Mouse (Mus musculus): ENCODE measurements around the gene Rubcn.

The Rubcn gene

DNA sequence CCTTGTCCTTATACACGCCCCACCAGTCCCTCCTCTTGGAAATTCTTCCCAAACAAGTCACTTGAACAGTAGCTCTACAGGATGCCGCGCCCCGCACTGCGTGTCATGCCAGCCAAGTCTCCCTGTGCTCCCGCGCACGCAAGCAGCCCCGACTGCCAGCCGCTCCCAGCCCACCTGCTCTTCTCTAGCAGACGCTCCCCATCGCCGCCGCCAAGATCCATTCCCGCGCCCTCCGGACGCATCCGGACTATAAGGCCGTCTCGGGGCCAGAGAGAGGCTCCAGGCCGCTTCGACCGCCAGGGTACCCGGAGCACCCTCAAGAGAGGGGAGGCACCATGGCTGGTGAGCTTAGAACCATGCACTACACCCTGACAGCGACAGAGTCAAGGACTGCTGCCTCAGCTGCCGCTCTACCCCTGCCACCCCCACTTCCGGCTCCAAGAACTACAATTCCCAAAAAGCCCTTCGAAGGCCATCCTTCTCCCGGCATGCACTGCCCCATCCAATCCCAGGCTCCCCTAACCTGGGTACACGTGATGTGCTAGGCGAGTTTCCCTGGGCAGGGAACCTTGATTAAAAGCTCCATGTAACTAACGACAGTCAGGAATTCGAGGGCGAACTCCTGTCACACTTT lies 9.5 kb downstream of the Rubcn start:
- DNase-seq: peak; percentile 88 to 95

DNA sequence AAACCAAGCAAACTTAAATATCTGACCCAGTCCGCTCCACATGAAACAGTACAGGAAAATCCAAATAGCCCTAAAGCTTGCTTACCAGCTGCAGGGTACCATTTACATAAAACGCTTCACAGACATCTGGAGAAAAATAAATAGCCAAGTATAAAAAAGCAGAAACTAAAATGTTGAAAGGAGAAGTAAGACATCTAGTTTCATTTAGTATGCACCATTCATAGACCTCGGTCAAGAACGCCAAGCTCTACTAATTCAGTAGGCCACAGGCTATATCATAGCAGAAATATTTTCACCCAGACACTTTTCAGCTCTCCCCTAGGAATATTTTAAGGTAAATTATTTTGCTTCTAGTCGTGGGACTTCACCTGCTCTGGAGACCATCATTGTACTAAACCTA lies 10.9 kb downstream of the Rubcn start:
- no peak for DNase-seq

DNA sequence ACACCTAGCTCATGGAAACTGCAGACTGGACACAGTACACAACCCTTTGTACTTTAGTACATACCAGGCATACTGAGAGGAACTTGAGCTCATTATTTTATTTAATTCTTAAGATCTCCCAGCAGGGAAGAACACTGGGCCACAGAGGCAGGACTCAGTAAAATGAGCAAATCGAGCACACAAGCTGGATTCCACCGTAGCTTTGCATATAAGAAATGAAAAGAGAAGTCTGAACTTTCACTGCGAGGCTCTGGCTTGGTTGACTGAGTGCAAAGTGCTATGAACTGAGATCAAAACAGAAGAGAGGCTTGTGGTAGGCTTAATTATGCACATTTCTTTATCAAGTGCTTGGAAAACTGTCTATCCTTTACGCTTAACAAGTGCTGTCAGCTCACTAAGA lies 12.2 kb downstream of the Rubcn start:
- DNase-seq: no peak

DNA sequence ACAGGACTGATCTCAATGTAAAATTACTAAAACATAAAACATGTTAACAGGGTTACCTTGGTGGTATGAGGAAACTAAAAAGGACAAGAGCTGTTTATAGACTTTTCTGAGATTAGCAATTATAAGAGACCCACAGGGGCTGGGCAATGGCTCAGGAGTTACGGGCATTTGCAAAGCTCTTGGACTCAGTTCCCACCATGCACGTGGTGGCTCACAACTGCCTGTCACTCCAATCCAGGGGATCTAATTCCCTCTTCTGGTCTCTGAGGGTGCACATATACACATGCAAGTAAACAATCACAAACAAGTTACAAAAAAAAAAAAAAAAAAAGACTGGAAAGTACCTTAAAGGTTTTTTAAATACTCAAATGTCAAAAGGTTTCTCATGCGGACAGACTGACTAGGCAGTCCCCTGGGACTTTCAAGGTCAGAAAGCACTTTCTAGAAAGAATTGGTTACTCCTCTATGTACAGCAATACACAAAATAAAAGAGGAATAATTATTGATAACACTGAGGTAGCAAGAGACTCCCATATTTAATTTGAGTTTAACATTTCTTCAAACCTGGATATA lies 15.7 kb downstream of the Rubcn start:
- DNase-seq: no peak

DNA sequence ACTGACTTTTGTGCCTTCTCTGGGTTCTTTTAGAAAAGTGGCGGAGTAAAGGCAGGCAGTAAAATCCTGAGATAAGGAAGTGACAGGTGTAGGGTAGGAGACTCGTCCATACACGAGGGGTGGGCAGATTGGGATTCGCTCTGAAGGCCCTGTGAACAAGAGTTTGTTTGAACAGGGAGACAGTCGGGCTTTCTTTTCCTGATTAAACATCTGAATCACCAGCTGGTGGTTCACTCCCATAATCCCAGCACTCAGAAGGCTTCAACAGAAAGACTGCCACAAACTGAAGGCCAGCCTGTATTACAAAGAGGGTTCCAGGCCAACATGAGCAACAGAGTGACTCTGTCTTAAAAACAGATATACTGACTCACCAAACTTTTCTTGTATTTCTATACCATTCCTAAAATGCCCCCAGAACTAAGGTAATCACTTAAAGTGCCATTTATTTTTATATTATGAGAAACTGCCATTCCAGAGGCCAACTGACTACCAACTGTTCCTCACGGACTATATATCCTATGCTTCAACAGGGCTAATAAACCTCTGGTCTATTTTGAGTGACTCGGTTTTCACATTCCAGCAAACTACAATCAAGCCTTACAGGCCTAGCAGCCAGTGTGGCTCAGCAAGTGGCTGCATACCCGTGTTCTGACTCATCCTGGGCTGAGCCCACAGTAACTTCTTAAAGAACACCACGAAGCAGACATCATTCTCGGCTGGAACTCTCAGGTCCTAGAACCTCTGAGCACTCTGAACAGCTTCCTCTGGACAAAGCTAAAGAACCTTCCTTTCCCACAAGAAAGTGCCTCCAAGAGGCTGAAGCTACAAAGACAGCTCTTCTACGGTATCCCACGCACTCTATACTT lies 18.6 kb downstream of the Rubcn start:
- DNase-seq: no peak

DNA sequence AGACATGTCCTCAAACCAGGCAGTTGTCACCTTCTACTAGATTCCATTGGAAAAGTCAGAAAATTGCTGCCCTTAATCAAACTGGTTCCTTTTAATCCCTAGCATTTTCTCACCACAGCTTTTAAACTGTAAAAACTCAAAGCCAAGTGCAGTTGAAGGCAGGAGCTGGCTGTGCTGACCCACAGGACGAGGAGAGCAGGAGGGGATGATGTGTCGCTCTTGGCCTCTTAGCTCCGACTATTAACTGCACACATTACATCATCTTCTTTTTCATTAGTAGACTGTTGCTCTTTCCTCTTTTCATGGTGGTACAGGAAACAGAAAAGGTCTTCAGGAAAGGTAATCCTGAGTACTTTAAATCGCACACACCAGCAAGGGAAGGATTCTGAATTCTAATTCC lies 19.2 kb downstream of the Rubcn start:
- DNase-seq: no peak

DNA sequence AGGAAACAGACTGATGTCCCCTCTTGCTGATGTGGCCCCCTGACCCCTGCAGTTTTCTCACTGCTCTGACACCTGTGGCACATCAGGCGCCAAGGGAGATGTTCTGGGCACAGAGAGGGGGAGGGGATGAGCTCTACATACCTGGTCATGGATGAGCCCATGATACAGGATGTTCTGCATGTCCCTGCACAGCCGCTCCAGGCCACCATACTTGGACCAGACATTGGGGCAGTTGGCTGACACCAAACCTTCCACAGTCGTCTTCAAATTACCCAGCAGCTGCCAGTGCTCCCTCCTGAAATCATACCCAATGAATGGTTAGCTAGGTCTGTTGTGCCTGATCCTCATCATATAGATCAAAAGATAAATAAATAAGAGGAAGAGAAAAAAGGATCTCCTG lies 20.8 kb downstream of the Rubcn start:
- DNase-seq: no peak

DNA sequence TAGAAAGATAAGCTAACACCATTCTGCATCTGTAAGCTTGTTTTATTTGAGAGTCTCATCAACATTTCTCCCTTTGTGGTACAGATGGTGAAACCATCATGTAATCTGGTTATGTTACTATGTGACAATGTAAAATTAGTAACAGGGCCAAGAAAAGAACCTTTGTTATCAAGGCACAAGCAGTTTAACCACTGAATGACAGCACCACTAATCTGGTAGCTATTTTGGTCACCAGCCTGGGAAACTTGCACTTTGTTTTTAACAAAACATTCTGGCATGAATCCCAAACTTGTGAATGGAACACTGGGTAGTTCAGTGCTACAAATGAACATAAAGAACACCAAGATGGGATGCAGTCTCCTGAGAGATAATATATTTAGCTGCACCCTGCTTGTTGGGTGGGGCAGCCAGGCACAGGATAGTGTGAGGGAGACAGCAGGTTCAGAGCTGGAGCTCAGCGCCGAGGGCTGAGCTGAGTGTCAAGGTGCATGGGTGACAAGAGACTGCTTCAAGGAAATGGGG lies 23.5 kb downstream of the Rubcn start:
- DNase-seq: no peak

DNA sequence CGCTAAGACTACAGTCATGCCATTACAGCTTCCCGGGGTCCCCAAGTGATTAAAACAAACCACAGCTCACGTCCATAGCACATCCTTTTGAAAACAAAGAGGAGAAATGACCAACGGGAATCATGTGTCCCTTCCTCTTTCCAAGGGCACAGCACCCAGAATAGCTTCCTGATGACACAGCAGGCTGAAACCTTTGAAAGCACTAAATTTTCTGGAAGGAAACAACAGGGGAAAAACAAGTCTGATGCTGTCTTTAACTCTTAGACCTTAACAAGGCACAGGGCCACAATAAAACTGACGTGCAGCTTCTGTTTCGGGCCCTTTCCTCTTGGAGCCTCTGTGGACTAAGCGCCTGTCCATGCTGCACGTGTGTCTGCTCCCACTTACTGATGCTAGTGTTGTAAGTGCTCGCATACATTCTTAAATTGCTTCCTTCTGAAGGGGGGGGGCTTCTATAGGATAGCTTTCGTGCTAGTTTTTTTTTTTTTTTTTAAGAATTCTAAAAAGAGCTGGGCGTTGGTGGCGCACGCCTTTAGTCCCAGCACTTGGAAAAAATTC lies 24.0 kb downstream of the Rubcn start:
- no peak for DNase-seq

DNA sequence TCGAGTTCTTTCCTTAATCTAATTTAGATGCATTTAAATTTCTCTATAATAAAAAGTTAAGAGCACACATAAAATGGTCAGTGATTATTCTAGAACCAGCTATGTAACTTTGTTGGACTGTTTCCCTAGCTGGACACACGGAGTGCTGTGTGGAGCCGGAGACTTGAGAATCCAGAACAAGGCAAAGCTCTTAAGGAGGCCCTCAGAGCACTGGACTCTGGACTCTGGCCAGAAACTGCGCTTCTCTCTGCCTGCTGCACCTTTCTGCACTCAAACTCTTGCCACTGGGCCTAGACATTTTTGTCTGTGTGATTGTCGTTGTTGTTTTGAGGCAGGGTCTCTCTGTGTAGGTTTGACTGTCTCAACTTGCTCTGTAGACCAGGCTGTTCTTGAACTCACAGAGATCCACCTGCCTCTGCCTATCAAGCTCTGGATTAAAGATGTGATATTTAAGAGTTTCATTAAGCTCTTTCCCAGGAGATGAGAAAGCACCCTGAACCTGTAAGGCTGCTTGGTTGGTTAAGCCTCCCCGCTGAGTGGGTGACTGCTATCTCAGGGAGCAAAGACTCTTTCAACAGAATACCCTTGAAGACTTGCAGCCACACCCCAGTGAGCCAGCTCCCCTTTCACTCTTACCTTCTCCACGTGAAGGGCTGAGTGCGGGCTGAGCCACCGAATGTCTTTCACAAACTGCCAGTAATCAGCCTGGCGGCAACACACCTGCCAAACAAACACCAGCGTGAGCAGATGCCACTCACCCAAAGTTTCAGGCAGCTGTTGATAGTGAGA lies 28.3 kb downstream of the Rubcn start:
- DNase-seq: no peak

DNA sequence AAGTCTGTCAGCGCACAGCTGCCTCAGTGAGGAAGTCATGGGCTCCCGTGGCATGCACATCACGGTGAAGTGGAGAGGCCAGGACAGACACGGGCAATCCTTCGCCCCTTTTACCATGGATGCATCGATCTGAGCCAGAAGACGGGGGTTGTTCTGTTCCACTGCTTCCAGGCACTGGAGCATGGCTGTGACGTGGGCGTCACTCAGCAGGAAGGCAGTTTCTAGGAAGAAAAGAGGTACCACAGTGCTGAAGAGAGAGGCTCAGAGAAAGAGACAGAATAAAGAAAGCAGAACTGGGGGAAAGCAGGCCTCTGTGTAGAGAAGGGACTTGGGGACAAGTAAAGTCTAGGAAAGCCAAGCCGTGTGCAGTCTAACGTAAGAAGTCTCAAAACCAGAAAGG lies 30.5 kb downstream of the Rubcn start:
- no peak for DNase-seq

DNA sequence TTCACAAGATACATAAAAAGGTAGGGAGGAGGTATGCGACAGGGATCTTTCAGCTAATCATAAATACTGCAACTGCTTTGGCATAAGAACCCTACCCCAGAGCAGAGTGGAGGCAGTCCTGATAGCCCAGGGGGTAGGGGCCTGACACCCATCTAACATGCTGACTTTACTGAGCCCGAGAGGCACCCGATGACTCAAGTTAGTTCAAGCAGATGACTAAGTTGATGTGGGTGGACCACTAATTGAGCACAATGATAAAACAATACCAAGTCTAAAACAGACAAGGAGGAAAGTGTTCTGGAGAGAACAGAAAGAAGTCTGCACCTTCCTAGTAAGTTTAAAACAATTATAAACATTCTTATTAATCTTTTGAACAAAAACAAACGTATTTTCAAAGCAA lies 46.1 kb downstream of the Rubcn start:
- no peak for DNase-seq

DNA sequence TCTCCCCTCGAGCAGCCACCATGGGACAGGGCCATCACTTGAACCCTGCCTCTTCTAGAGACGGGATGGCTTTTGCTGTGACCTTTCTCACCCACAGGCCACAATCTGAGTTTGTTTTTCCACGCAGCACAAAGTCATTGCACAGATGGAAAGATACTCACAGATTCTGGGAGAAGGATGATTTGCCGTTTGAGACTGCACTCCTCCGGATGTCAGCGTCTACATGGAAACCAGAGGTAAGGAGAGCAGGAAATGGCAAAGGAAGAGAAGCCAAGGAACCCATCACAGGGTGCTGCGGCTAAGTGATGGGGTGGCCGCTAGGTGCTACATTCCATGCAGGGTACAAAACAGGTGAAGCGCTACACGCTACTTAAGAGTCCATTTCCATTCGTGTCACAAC lies 48.5 kb downstream of the Rubcn start:
- DNase-seq: no peak

DNA sequence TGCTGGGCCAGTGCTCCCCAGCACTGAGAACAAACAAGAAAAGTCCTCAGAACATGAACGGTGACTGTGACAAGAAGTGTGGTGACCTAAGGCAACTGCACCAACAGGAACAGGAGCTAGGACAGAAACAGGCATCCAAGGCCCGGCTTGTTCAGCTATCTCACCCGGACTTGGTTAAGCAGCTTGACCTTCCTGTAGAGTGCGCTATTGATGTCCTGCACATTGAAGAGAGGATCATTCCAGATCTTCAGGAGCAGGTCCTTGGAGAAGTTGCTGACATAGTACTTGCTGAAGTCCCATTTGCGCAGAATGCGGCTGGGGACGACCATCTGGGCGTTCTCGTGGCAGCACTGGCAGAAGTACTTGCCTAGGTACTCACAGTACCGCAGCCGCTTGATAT lies 51.0 kb downstream of the Rubcn start:
- no peak for DNase-seq

DNA sequence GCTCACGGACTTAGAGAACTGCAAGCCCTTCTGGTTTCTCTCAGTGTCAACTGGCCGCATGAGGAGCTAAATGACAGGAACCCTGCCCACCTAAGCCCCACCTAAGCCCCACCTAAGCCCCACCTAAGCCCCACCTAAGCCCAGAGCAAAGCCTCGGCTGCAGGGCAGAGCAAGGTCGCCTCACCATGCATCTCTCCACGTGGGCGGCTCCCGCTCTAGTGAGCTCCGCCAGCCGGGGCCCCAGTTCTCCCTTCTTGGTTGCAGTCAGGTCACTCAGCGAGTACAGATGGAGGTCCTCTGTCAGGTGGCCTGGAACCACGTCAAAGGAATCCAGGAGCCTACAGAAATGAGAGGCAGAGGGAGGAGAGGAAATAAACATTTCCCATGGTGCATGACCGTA lies 52.2 kb downstream of the Rubcn start:
- no peak for DNase-seq

DNA sequence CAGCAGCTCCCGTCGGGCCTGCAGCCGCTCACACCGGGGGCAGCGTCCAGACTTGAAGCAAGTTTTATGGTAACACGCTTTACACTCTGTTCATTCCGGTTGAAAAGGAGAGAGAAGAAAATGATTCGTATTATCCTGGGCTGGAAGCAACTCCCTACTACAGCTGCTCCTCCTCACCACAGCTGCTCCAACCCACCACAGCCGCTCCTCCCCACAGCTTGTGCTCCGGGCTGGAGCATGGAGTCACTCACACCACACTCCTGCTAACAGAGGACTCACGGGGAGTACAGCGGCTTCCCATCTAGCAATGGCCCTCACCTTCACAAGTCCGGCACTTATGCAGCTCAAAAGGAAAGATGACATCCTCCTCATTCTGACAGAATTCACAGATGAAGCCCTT lies 53.5 kb downstream of the Rubcn start:
- DNase-seq: no peak

DNA sequence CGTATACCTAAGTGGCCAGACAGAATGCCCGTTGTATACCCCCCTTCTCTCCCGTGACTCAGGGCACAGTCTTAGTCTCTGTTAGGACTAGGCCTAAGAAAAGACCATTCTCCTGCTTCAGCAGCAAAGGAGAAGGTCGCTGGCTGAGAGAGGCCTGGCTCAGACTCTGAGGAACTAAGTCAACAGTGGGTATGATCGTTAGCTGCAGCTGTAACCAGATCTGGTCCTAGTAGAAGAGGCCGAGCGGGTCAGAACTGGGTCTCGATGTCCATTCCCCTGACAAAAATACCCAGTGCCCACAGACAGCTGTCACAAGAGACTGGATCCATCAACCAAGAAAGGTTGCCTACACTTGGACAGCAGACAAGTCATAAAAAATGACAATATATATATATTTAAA lies 54.1 kb downstream of the Rubcn start:
- DNase-seq: no peak

DNA sequence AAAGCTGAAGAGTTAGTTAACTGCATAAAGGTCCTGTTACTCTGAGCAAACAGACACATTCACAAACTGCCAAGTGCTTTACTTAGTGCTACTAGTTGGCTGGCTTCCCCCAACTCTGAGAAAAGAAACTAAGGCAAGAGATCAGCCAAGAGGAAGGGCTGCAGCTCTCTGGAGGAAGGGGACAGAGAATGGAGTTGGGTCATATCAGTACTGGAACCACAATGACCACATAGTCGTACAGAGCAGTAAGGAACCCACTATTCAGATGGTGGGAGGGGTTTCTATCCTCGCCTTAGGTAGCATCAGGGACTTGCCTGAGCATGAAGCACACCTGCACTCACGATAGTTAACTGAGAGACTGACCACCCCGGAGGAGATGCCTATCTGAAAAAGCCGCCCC lies 54.7 kb downstream of the Rubcn start:
- DNase-seq: no peak

DNA sequence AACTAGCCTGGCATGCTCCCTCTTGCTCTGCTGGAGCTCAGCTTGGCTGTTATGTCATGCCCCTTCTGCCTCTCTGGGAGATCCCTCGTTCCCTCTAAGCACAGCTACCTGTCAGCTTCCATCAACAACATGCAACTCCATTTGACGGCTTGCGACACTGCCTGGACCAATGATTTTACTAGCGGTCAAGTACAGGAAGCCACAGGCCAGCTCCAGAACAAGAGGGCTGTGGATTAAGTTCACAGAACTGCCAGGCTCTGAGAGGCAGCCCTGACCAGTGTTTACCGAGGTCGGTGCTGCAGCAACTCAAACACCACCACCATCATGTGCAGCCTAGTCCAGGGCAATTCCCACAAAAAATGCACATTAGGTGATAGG lies 55.1 kb downstream of the Rubcn start:
- no peak for DNase-seq

DNA sequence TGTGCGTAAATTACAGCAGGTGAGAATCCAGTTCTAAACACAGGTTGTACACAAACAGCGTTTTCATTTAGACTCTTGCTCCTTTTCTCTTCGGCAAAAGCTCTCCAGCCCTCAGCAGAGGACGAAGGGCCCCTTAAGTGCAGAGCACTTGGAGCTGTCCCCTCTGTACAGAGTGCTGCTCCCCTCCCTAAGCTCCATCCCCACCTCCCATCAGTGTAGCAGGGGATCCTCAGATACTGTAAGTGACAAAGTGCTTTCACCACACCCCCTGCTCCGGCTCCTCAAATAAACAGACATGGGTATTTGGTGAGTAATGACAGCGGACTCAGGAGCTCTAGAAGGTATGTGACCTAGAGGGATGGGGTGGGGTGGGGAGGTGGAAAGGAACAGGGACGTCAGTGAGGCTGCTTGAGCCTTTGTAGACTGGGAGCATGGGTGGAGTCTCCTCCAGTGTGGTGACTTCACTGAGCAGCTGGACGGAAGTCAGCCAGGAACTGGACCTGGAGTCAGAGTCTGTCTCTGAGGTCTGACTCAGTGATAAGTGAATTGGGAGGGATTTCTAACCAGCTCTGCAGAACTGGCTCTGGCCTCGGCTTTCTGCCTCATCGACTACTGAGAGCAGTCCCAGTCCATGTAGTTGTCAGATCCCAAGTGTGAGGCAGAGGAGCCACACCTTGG lies 55.7 kb downstream of the Rubcn start:
- no peak for DNase-seq

DNA sequence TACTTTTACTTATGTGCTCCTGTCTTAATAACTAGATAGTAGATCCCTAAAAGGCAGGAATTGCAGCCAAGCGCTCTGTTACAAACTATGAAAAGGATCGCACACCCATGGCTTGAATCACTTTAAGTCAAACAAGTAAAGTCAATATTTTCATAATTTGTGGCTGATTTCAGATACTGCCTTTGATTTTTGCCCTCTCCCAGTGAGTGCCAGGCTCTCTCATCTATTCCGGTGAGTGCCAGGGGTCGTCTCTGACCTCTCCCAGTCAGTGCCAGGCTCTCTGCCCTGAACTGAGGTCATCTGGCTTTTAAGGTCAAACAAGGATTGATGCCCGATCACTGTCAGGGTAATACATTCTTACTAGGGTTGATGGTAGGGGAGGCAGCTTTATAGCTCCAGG lies 59.1 kb downstream of the Rubcn start:
- DNase-seq: no peak

DNA sequence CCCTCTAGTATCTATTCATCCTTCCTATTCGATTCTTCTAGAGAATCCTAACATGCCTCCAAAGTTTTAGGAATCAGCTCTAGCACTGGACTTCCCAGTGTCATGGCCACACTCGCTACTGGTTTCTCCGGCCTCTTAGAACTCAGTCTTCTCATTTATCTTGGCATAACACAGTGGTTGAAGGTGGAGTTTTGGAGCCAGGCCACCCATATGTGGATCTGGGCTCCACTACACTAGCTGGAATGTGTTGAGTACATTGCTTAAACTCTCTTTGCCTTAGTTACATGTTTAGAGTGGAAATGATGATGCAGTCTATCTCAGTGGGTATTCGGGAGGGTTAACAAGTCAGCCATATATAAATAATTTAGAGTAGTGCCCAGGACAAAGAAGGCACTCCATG lies 59.5 kb downstream of the Rubcn start:
- DNase-seq: no peak
